Mouse (Mus musculus) C2C12 (cell line): ENCODE data around the gene 3110082J24Rik. TPM values are rescaled to one million over a fixed set of nuclear protein-coding genes. Genes with fewer than 3 reads are reported as not detected.

Experiments
- H3K27me3 ChIP-seq: one replicate; pipeline ENCODE4 v1.6.1; 2011; ENCODE audit not compliant: control insufficient read depth, insufficient read depth, insufficient read length
- H3K36me3 ChIP-seq: one replicate; pipeline ENCODE4 v1.6.1; 2011; ENCODE audit not compliant: control insufficient read depth, insufficient read depth
- H3K4me3 ChIP-seq: one replicate; pipeline ENCODE4 v1.5.1; 2011; ENCODE audit warnings: mild to moderate bottlenecking, control low read depth; ENCODE audit not compliant: poor library complexity, insufficient read depth, severe bottlenecking
- H3K79me2 ChIP-seq: one replicate; pipeline ENCODE4 v1.6.1; 2011; ENCODE audit not compliant: control insufficient read depth, insufficient read depth
- H3K79me3 ChIP-seq: one replicate; pipeline ENCODE4 v1.6.1; 2011; ENCODE audit warnings: low read depth, control low read depth
- H3ac ChIP-seq: one replicate; pipeline ENCODE3; 2011; ENCODE audit warnings: low read depth; ENCODE audit not compliant: control insufficient read depth, insufficient read length
- CEBPB ChIP-seq: IDR thresholded peaks from one replicate; pipeline ENCODE4 v1.6.1; 2011; ENCODE audit warnings: low read depth, mild to moderate bottlenecking, control low read depth, moderate library complexity
- CTCF ChIP-seq: IDR thresholded peaks from one replicate; pipeline ENCODE4 v1.5.1; 2011; ENCODE audit not compliant: control insufficient read depth, insufficient read depth, insufficient read length
- FOSL1 ChIP-seq: IDR thresholded peaks from one replicate; pipeline ENCODE4 v1.8.0; 2011; ENCODE audit warnings: mild to moderate bottlenecking, low read length; ENCODE audit not compliant: poor library complexity, insufficient read depth, severe bottlenecking
- MAX ChIP-seq: IDR thresholded peaks from one replicate; pipeline ENCODE4 v1.6.1; 2011; ENCODE audit warnings: mild to moderate bottlenecking, control low read depth
- MYOD1 ChIP-seq: IDR thresholded peaks from one replicate; pipeline ENCODE4 v1.6.1; 2011; ENCODE audit warnings: low read depth; ENCODE audit not compliant: control insufficient read depth, insufficient read length
- MYOG ChIP-seq: IDR thresholded peaks from one replicate; pipeline ENCODE4 v1.6.1; 2011; ENCODE audit not compliant: control insufficient read depth, insufficient read length; ENCODE audit errors: extremely low read depth
- USF1 ChIP-seq: IDR thresholded peaks from one replicate; pipeline ENCODE4 v1.6.1; 2011; ENCODE audit warnings: low read depth, mild to moderate bottlenecking, control low read depth, moderate library complexity
- polyA plus RNA-seq: library from polyadenylated mRNA; unstranded; fragments of >200 nt; fragmentation: generic; extraction: Trizol; gene quantifications from one replicate; pipeline ENCODE4 v1.2.1, GENCODE M21; 2012; ENCODE audit warnings: missing spikeins

The 3110082J24Rik gene
- polyA plus RNA-seq, 1 experiment: 0.14 TPM

- Histone ChIP-seq H3K79me2 (no peaks in the 10 kb centered on the region), H3K4me3 (no peak overlapping the region), H3K79me3 (no peaks in the 10 kb centered on the region), H3ac (no peak overlapping the region), H3K36me3 (peaks cover 52% of the 10 kb centered on the region), H3K27me3 (no peaks in the 10 kb centered on the region)
- TF ChIP-seq MYOG (no peak), FOSL1 (no peak), USF1 (no peak), CTCF (no peak), MAX (no peak), CEBPB (no peak), MYOD1 (no peak)
Measured at GRCm38 (mm10) chr5:30125587-30125986, 19.7 kb upstream of the 3110082J24Rik start.

DNA sequence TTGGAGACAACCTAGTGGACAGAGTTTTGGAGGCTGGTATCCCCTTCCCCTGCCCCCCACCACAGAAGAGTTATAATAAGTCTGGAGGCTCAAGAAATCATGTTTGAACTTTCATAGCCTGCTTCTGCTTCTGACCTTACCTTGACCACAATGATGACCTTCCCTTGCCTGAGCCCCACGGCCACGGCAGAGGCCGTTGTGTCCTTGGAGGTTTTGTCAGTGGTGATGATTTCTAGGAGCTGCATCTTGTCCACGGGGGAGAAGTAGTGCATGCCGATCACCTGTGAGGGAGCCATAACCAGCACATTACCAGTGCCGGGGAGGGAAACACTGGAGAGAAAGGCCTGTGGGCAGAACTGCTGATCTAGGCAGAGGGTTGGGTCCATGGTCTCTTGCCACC lies 16.6 kb upstream of the 3110082J24Rik start:
- H3K36me3 ChIP-seq: peaks cover 60% of the 10 kb centered on the region
- no peaks in the 10 kb centered on the region for H3K27me3 ChIP-seq
- H3K4me3 ChIP-seq: no peak overlapping the region
- no peaks in the 10 kb centered on the region for H3K79me3 ChIP-seq
- no peaks in the 10 kb centered on the region for H3K79me2 ChIP-seq
- TF ChIP-seq FOSL1 (no peak), MYOD1 (no peak), USF1 (no peak), CTCF (no peak), MAX (no peak)
- no peak overlapping the region for H3ac ChIP-seq

GRCm38 (mm10) chr5:30120106-30120505 lies 14.2 kb upstream of the 3110082J24Rik start:
- no peaks in the 10 kb centered on the region for H3K79me3 ChIP-seq
- H3K27me3 ChIP-seq: no peaks in the 10 kb centered on the region
- no peak for TF ChIP-seq MYOD1
- TF ChIP-seq MYOG: no peak
- no peak for TF ChIP-seq FOSL1
- TF ChIP-seq USF1: no peak
- no peak for TF ChIP-seq CEBPB
- TF ChIP-seq MAX: no peak
- no peak for TF ChIP-seq CTCF
- peaks cover 47% of the 10 kb centered on the region for H3K36me3 ChIP-seq
- no peaks in the 10 kb centered on the region for H3K79me2 ChIP-seq
- no peak overlapping the region for H3ac ChIP-seq
- H3K4me3 ChIP-seq: no peak overlapping the region

DNA sequence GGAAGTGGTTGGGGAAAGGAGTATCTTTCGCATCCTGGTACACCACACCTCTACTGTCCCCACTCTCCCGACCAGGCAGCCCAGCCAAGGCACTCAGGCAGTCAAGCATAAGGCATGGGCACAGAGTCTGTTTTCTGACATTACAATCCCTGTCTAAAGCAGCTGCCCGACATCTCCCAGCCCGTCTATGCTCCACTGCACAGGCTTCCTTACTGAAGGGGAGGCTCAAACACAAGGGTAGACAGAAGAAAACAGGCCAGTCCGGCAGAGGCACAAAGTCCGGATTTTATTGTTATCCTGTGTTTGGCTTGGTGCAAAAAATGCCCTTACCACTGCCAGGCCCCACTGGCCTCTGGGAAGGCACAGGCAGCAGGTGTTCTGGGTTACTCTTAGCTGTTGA lies 13.3 kb upstream of the 3110082J24Rik start:
- Histone ChIP-seq H3K27me3 (peaks cover 2% of the 10 kb centered on the region), H3K79me3 (no peaks in the 10 kb centered on the region), H3ac (no peak overlapping the region), H3K4me3 (no peak overlapping the region), H3K79me2 (no peaks in the 10 kb centered on the region), H3K36me3 (peaks cover 38% of the 10 kb centered on the region)
- TF ChIP-seq USF1 (no peak), CEBPB (no peak), CTCF (no peak), MYOD1 (no peak), MAX (no peak), FOSL1 (no peak), MYOG (no peak)

- Histone ChIP-seq H3K36me3 (peaks cover 27% of the 10 kb centered on the region), H3K79me2 (no peaks in the 10 kb centered on the region), H3K79me3 (no peaks in the 10 kb centered on the region), H3ac (no peak overlapping the region), H3K27me3 (peaks cover 5% of the 10 kb centered on the region), H3K4me3 (no peak overlapping the region)
- no peak for TF ChIP-seq CTCF
- TF ChIP-seq MAX: no peak
- no peak for TF ChIP-seq USF1
- no peak for TF ChIP-seq CEBPB
- no peak for TF ChIP-seq MYOD1
- no peak for TF ChIP-seq MYOG
- no peak for TF ChIP-seq FOSL1
Measured at GRCm38 (mm10) chr5:30118018-30118417, 12.1 kb upstream of the 3110082J24Rik start.

GRCm38 (mm10) chr5:30115718-30116117 lies 9.8 kb upstream of the 3110082J24Rik start:
- H3K4me3 ChIP-seq: no peak overlapping the region
- H3ac ChIP-seq: no peak overlapping the region
- H3K36me3 ChIP-seq: peaks cover 15% of the 10 kb centered on the region
- no peaks in the 10 kb centered on the region for H3K79me3 ChIP-seq
- H3K27me3 ChIP-seq: peaks cover 5% of the 10 kb centered on the region
- H3K79me2 ChIP-seq: no peaks in the 10 kb centered on the region
- TF ChIP-seq FOSL1: no peak
- TF ChIP-seq MYOD1: no peak
- TF ChIP-seq CEBPB: no peak
- TF ChIP-seq MYOG: no peak
- no peak for TF ChIP-seq CTCF
- TF ChIP-seq USF1: no peak
